Comparison of ENCODE assay signal across 8 mouse cellular contexts in the genomic region with DNA sequence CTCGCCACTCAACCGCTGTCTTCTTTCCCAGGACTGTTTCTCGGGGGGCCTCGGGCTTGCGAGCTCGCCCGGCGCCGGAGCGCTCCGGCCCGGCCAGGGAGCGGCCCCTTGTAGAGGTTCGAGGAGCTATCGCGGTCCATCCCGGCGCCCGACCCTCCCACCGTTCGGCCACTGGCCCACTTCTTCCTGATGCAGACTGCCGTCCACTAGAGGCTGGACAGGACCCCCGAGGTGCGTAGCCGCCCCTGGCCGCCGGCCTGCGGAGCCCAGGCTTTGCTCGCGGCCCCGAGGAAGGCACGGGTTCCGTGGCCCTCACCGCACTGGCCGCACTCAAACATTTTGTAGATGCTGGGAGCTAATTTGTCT. TPM values are rescaled to one million over a fixed set of nuclear protein-coding genes. Genes with fewer than 3 reads are reported as not detected.
DNase-seq lines count a peak whose midpoint lies in the region; ATAC-seq and TF ChIP-seq lines count a peak whose summit lies in the region.

No protein-coding gene starts in this region.

- peaks cover 3% of the 10 kb centered on the region; the same call in 1 of the 2 replicates for H3K36me3 ChIP-seq in heart, embryonic 10.5 days
- no peaks in the 10 kb centered on the region for H3K36me3 ChIP-seq in forebrain, embryonic 15.5 days
- no peaks in the 10 kb centered on the region for H3K36me3 ChIP-seq in limb, embryonic 12.5 days
- H3K36me3 ChIP-seq in midbrain, postnatal 0 days (ENCODE audit: insufficient read depth, low read length), result no peaks in the 10 kb centered on the region

- H3K9ac ChIP-seq in forebrain, embryonic 15.5 days (replicated peaks), result peak overlapping the region; percentile 69
- peak overlapping the region; percentile 67 for H3K9ac ChIP-seq in limb, embryonic 12.5 days (replicated peaks)
- peak overlapping the region; percentile 72 for H3K9ac ChIP-seq in midbrain, postnatal 0 days (replicated peaks; ENCODE audit: low read length, poor library complexity, severe bottlenecking)

- peak overlapping the region; percentile 92 for H3K27ac ChIP-seq in heart, embryonic 10.5 days
- H3K27ac ChIP-seq in forebrain, embryonic 15.5 days (replicated peaks), result peak overlapping the region; percentile 92
- peak overlapping the region; percentile 91 for H3K27ac ChIP-seq in limb, embryonic 12.5 days
- peak overlapping the region; percentile 86 for H3K27ac ChIP-seq in midbrain, postnatal 0 days (ENCODE audit: low read depth, low read length)

- WGBS in heart, embryonic 10.5 days, result 9% methylated on average over 29 of the region's 35 CpGs
- WGBS in forebrain, embryonic 15.5 days, result 15% methylated on average over 35 of the region's 35 CpGs
- WGBS in limb, embryonic 12.5 days, result 16% methylated on average over 34 of the region's 35 CpGs
- whole genome bisulfite sequencing in midbrain, postnatal 0 days, result 11% methylated on average over 35 of the region's 35 CpGs

- H3K27me3 ChIP-seq in heart, embryonic 10.5 days (ENCODE audit: insufficient read depth, poor library complexity, severe bottlenecking), result peaks cover 62% of the 10 kb centered on the region
- peaks cover 28% of the 10 kb centered on the region; the same call in 1 of the 2 replicates for H3K27me3 ChIP-seq in forebrain, embryonic 15.5 days
- H3K27me3 ChIP-seq in limb, embryonic 12.5 days, result peaks cover 50% of the 10 kb centered on the region
- H3K27me3 ChIP-seq in midbrain, postnatal 0 days (ENCODE audit: insufficient read depth, low read length), result peaks cover 25% of the 10 kb centered on the region; the same call in 1 of the 2 replicates

- H3K4me3 ChIP-seq in heart, embryonic 10.5 days, result peak overlapping the region; percentile 69
- peak overlapping the region; percentile 75 for H3K4me3 ChIP-seq in forebrain, embryonic 15.5 days
- peak overlapping the region; percentile 59 for H3K4me3 ChIP-seq in limb, embryonic 12.5 days (replicated peaks)
- H3K4me3 ChIP-seq in midbrain, postnatal 0 days (ENCODE audit: low read depth, low read length), result peak overlapping the region; percentile 57

- H3K9me3 ChIP-seq in heart, embryonic 10.5 days, result no peaks in the 10 kb centered on the region
- H3K9me3 ChIP-seq in forebrain, embryonic 15.5 days, result no peaks in the 10 kb centered on the region
- H3K9me3 ChIP-seq in limb, embryonic 12.5 days, result no peaks in the 10 kb centered on the region
- no peaks in the 10 kb centered on the region for H3K9me3 ChIP-seq in midbrain, postnatal 0 days (ENCODE audit: low read length)

- intact Hi-C loops in heart, postnatal 25 days (cut with DNase I), result no loop called here

- no peak for DNase-seq in heart, embryonic 10.5 days (ENCODE audit: low spot score)
- no peak for DNase-seq in heart, postnatal 25 days (ENCODE audit: low spot score)
- peak; percentile 3 for DNase-seq in urinary bladder, postnatal 14 days (ENCODE audit: low spot score)
- no peak for DNase-seq in urinary bladder, postnatal 10 days (ENCODE audit: low spot score)
- DNase-seq in midbrain, postnatal 0 days (ENCODE audit: low spot score), result no peak
- DNase-seq in yolk sac, embryonic 10.5 days (ENCODE audit: low spot score), result no peak

- no peak for TF ChIP-seq CTCF in midbrain, postnatal 0 days (IDR thresholded peaks at IDR 0.05)

- H3K4me2 ChIP-seq in forebrain, embryonic 15.5 days (replicated peaks), result peak overlapping the region; percentile 53
- peak overlapping the region; percentile 55 for H3K4me2 ChIP-seq in limb, embryonic 12.5 days
- peak overlapping the region; percentile 48 for H3K4me2 ChIP-seq in midbrain, postnatal 0 days (ENCODE audit: low read depth, low read length, poor library complexity, severe bottlenecking)

- H3K4me1 ChIP-seq in heart, embryonic 10.5 days, result no peaks in the 10 kb centered on the region
- no peaks in the 10 kb centered on the region for H3K4me1 ChIP-seq in forebrain, embryonic 15.5 days
- no peaks in the 10 kb centered on the region for H3K4me1 ChIP-seq in limb, embryonic 12.5 days (replicated peaks)
- no peaks in the 10 kb centered on the region for H3K4me1 ChIP-seq in midbrain, postnatal 0 days (ENCODE audit: insufficient read depth, low read length)

- peak; percentile 41 for ATAC-seq in forebrain, embryonic 15.5 days (replicated peaks)
- peak; percentile 35 for ATAC-seq in limb, embryonic 12.5 days (ENCODE audit: insufficient number of reproducible peaks, insufficient read depth, low FRiP score, low TSS enrichment, low read depth)
- ATAC-seq in midbrain, postnatal 0 days (ENCODE audit: low FRiP score), result no peak; the same call in 1 of the 2 replicates

RNA-seq across cellular contexts. Expression of gene Klhl15, which starts 0.8 kb away (rescaled TPM):
- polyA plus RNA-seq in heart, embryonic 10.5 days (2016; fragmentation: Nextera tagmentation; extraction: Ambion mirVana), result 4.6 and 4.9 TPM in 2 replicates
- total RNA-seq in heart, postnatal 25 days (2021), result 1 to 10 TPM; 6.5 to 8.0 TPM
- 9.5 TPM in 2 replicates for polyA plus RNA-seq in forebrain, embryonic 15.5 days (2015; fragmentation: Nextera tagmentation; extraction: Ambion mirVana)
- 8.1 and 10.4 TPM in 2 replicates for polyA plus RNA-seq in limb, embryonic 12.5 days (2016; fragmentation: Nextera tagmentation; extraction: Ambion mirVana)
- 17.9 and 22.5 TPM in 2 replicates for total RNA-seq in midbrain, postnatal 0 days (2014; rRNA removed)
- 6.9 and 7.5 TPM in 2 replicates for polyA plus RNA-seq in midbrain, postnatal 0 days (2015; fragmentation: Nextera tagmentation; extraction: Ambion mirVana)

RNA-seq across cellular contexts. Expression of gene Eif2s3x, which starts 22.5 kb away (rescaled TPM):
- polyA plus RNA-seq in heart, embryonic 10.5 days (2016; fragmentation: Nextera tagmentation; extraction: Ambion mirVana), result 69.5 and 75.3 TPM in 2 replicates
- total RNA-seq in heart, postnatal 25 days (2021), result 100 to 1,000 TPM in 1 of 2 experiments, 10 to 100 TPM in 1; 90.8 to 166 TPM
- polyA plus RNA-seq in forebrain, embryonic 15.5 days (2015; fragmentation: Nextera tagmentation; extraction: Ambion mirVana), result 106 and 107 TPM in 2 replicates
- 87.7 and 87.8 TPM in 2 replicates for polyA plus RNA-seq in limb, embryonic 12.5 days (2016; fragmentation: Nextera tagmentation; extraction: Ambion mirVana)
- 182 and 238 TPM in 2 replicates for total RNA-seq in midbrain, postnatal 0 days (2014; rRNA removed)
- polyA plus RNA-seq in midbrain, postnatal 0 days (2015; fragmentation: Nextera tagmentation; extraction: Ambion mirVana), result 61.2 and 92.5 TPM in 2 replicates
